Mouse (Mus musculus) midbrain, embryonic 13.5 days (tissue): ENCODE results near the gene Tmem170b. TPM values are rescaled to one million over a fixed set of nuclear protein-coding genes. Genes with fewer than 3 reads are reported as not detected.

Experiments used
- polyA plus RNA-seq: library from polyadenylated mRNA; unstranded; fragments of >200 nt; fragmentation: Nextera tagmentation; extraction: Ambion mirVana; gene quantifications from 2 replicates; pipeline ENCODE4 v1.2.1, GENCODE M21; 2015

The Tmem170b gene
- polyA plus RNA-seq, 1 experiment from 2014 or later, result 36.1 TPM

Other genes with a start within 250 kb of the Tmem170b start
- 11.5 and 15.9 TPM in 2 replicates for gene Nedd9, start 118.5 kb upstream of the Tmem170b start, polyA plus RNA-seq
- not detected in 2 replicates for gene Adtrp, start 241.8 kb downstream of the Tmem170b start, polyA plus RNA-seq